Mouse (Mus musculus): ENCODE results near the gene Map3k10.

DNA sequence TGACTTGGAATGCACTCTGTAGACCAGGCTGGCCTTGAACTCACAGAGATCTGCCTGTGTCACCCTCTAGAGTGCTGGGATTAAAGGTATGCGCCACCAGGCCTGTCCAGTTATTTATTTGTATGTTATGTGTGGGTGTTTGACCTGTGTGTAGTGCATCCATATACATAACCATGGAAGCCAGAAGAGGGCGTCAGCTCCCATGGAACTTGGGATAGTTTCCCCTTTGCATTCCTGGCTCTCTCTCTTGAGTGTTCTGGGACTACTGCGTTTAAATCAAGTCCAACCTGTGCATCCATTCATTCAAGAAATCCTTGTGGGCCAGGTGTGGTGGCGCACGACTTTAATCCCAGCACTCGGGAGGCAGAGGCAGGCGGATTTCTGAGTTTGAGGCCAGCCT is 27.9 kb downstream of the Map3k10 start:
- TF ChIP-seq CTCF (conservative IDR thresholded peaks at IDR 0.05; ENCODE audit: insufficient read depth, insufficient read length, low read depth, low read length) (no peak), POLR2A (IDR thresholded peaks at IDR 0.05; ENCODE audit: low read depth, low read length) (no peak)

Measured in kidney, adult 2 months (tissue).